Mouse (Mus musculus): Measurements from ENCODE around the gene Clptm1. TPM values are rescaled to one million over a fixed set of nuclear protein-coding genes. Genes with fewer than 3 reads are reported as not detected.
A peak's percentile ranks its signal among the peaks of the same experiment; 100 is the strongest.

The Clptm1 gene
- polyA plus RNA-seq, 1 experiment from 2014 or later, result 147 TPM

GRCm38 (mm10) chr7:19675824-19676223, 11.0 kb upstream of the Clptm1 start:
- Histone ChIP-seq H3K4me1 (ENCODE audit: control insufficient read depth, insufficient read depth, low read length) (no peaks in the 10 kb centered on the region), H3K9me3 (ENCODE audit: control insufficient read depth, low read length) (no peaks in the 10 kb centered on the region), H3K4me3 (ENCODE audit: low read depth, low read length) (no peak overlapping the region), H3K9ac (replicated peaks; ENCODE audit: low read depth, low read length) (no peak overlapping the region), H3K27me3 (ENCODE audit: control insufficient read depth, insufficient read depth, low read length) (no peaks in the 10 kb centered on the region), H3K4me2 (ENCODE audit: low read depth, low read length) (no peak overlapping the region), H3K27ac (ENCODE audit: low read depth, low read length) (no peak overlapping the region), H3K36me3 (ENCODE audit: control insufficient read depth, insufficient read depth, low read length) (no peaks in the 10 kb centered on the region)
- WGBS, result 85% methylated on average over 10 of the region's 10 CpGs
- no peak for ATAC-seq (ENCODE audit: low read depth)

GRCm38 (mm10) chr7:19673083-19673699, 8.4 kb upstream of the Clptm1 start:
- Histone ChIP-seq H3K4me2 (ENCODE audit: low read depth, low read length) (no peak overlapping the region), H3K4me3 (ENCODE audit: low read depth, low read length) (no peak overlapping the region), H3K36me3 (ENCODE audit: control insufficient read depth, insufficient read depth, low read length) (no peaks in the 10 kb centered on the region), H3K27ac (ENCODE audit: low read depth, low read length) (no peak overlapping the region), H3K27me3 (ENCODE audit: control insufficient read depth, insufficient read depth, low read length) (no peaks in the 10 kb centered on the region), H3K9ac (replicated peaks; ENCODE audit: low read depth, low read length) (no peak overlapping the region), H3K9me3 (ENCODE audit: control insufficient read depth, low read length) (no peaks in the 10 kb centered on the region), H3K4me1 (ENCODE audit: control insufficient read depth, insufficient read depth, low read length) (no peaks in the 10 kb centered on the region)
- 65% methylated on average over 13 of the region's 14 CpGs for WGBS
- no peak for ATAC-seq (ENCODE audit: low read depth)

- no peaks in the 10 kb centered on the region for H3K27me3 ChIP-seq (ENCODE audit: control insufficient read depth, insufficient read depth, low read length)
- no peak overlapping the region for H3K27ac ChIP-seq (ENCODE audit: low read depth, low read length)
- H3K4me2 ChIP-seq (ENCODE audit: low read depth, low read length), result no peak overlapping the region
- ATAC-seq (ENCODE audit: low read depth), result no peak
- no peaks in the 10 kb centered on the region for H3K9me3 ChIP-seq (ENCODE audit: control insufficient read depth, low read length)
- 67% methylated on average over 10 of the region's 10 CpGs for WGBS
- no peak overlapping the region for H3K4me3 ChIP-seq (ENCODE audit: low read depth, low read length)
- no peaks in the 10 kb centered on the region for H3K36me3 ChIP-seq (ENCODE audit: control insufficient read depth, insufficient read depth, low read length)
- H3K4me1 ChIP-seq (ENCODE audit: control insufficient read depth, insufficient read depth, low read length), result no peaks in the 10 kb centered on the region
- no peak overlapping the region for H3K9ac ChIP-seq (replicated peaks; ENCODE audit: low read depth, low read length)
Measured at GRCm38 (mm10) chr7:19671511-19671910, 6.7 kb upstream of the Clptm1 start.

GRCm38 (mm10) chr7:19668947-19669721, 4.3 kb upstream of the Clptm1 start:
- Histone ChIP-seq H3K4me3 (ENCODE audit: low read depth, low read length) (no peak overlapping the region), H3K9me3 (ENCODE audit: control insufficient read depth, low read length) (no peaks in the 10 kb centered on the region), H3K36me3 (ENCODE audit: control insufficient read depth, insufficient read depth, low read length) (no peaks in the 10 kb centered on the region), H3K27ac (ENCODE audit: low read depth, low read length) (peak overlapping the region; percentile 64), H3K4me2 (ENCODE audit: low read depth, low read length) (peak overlapping the region; percentile 11; the same call in 1 of the 2 replicates), H3K9ac (replicated peaks; ENCODE audit: low read depth, low read length) (0 out of 2 replicates have a peak overlapping the region, but pooled peaks have one; percentile 7), H3K4me1 (ENCODE audit: control insufficient read depth, insufficient read depth, low read length) (peaks cover 2% of the 10 kb centered on the region), H3K27me3 (ENCODE audit: control insufficient read depth, insufficient read depth, low read length) (no peaks in the 10 kb centered on the region)
- 7% methylated on average over 10 of the region's 10 CpGs for WGBS
- ATAC-seq (ENCODE audit: low read depth), result peak; percentile 62

GRCm38 (mm10) chr7:19667434-19667833, 2.6 kb upstream of the Clptm1 start:
- H3K9me3 ChIP-seq (ENCODE audit: control insufficient read depth, low read length), result no peaks in the 10 kb centered on the region
- H3K4me1 ChIP-seq (ENCODE audit: control insufficient read depth, insufficient read depth, low read length), result peaks cover 16% of the 10 kb centered on the region
- no peak for ATAC-seq (ENCODE audit: low read depth)
- no peak overlapping the region for H3K9ac ChIP-seq (replicated peaks; ENCODE audit: low read depth, low read length)
- H3K4me2 ChIP-seq (ENCODE audit: low read depth, low read length), result no peak overlapping the region
- no peaks in the 10 kb centered on the region for H3K27me3 ChIP-seq (ENCODE audit: control insufficient read depth, insufficient read depth, low read length)
- no peak overlapping the region for H3K4me3 ChIP-seq (ENCODE audit: low read depth, low read length)
- 88% methylated on average over 2 of the region's 2 CpGs for WGBS
- no peak overlapping the region for H3K27ac ChIP-seq (ENCODE audit: low read depth, low read length)
- no peaks in the 10 kb centered on the region for H3K36me3 ChIP-seq (ENCODE audit: control insufficient read depth, insufficient read depth, low read length)

GRCm38 (mm10) chr7:19666750-19667149, 1.9 kb upstream of the Clptm1 start:
- no peak overlapping the region for H3K4me3 ChIP-seq (ENCODE audit: low read depth, low read length)
- H3K9ac ChIP-seq (replicated peaks; ENCODE audit: low read depth, low read length), result no peak overlapping the region
- H3K36me3 ChIP-seq (ENCODE audit: control insufficient read depth, insufficient read depth, low read length), result no peaks in the 10 kb centered on the region
- no peak overlapping the region for H3K4me2 ChIP-seq (ENCODE audit: low read depth, low read length)
- no peak for ATAC-seq (ENCODE audit: low read depth)
- peaks cover 16% of the 10 kb centered on the region for H3K4me1 ChIP-seq (ENCODE audit: control insufficient read depth, insufficient read depth, low read length)
- 63% methylated on average over 3 of the region's 3 CpGs for WGBS
- no peaks in the 10 kb centered on the region for H3K27me3 ChIP-seq (ENCODE audit: control insufficient read depth, insufficient read depth, low read length)
- H3K9me3 ChIP-seq (ENCODE audit: control insufficient read depth, low read length), result no peaks in the 10 kb centered on the region
- no peak overlapping the region for H3K27ac ChIP-seq (ENCODE audit: low read depth, low read length)

- under 1% methylated on average over 36 of the region's 37 CpGs for WGBS
- Histone ChIP-seq H3K4me3 (ENCODE audit: low read depth, low read length) (peak overlapping the region; percentile 99), H3K36me3 (ENCODE audit: control insufficient read depth, insufficient read depth, low read length) (no peaks in the 10 kb centered on the region), H3K27me3 (ENCODE audit: control insufficient read depth, insufficient read depth, low read length) (no peaks in the 10 kb centered on the region), H3K9ac (replicated peaks; ENCODE audit: low read depth, low read length) (peak overlapping the region; percentile 94), H3K9me3 (ENCODE audit: control insufficient read depth, low read length) (no peaks in the 10 kb centered on the region), H3K4me1 (ENCODE audit: control insufficient read depth, insufficient read depth, low read length) (peaks cover 16% of the 10 kb centered on the region), H3K4me2 (ENCODE audit: low read depth, low read length) (peak overlapping the region; percentile 90), H3K27ac (ENCODE audit: low read depth, low read length) (peak overlapping the region; percentile 91)
- peak; percentile 59 for ATAC-seq (ENCODE audit: low read depth)
Measured at GRCm38 (mm10) chr7:19664455-19664954, 328 bp downstream of the Clptm1 start.

- WGBS, result 20% methylated on average over 8 of the region's 8 CpGs
- H3K27me3 ChIP-seq (ENCODE audit: control insufficient read depth, insufficient read depth, low read length), result no peaks in the 10 kb centered on the region
- peak overlapping the region; percentile 90 for H3K4me2 ChIP-seq (ENCODE audit: low read depth, low read length)
- H3K4me3 ChIP-seq (ENCODE audit: low read depth, low read length), result peak overlapping the region; percentile 99
- H3K27ac ChIP-seq (ENCODE audit: low read depth, low read length), result no peak overlapping the region
- no peaks in the 10 kb centered on the region for H3K36me3 ChIP-seq (ENCODE audit: control insufficient read depth, insufficient read depth, low read length)
- peaks cover 16% of the 10 kb centered on the region for H3K4me1 ChIP-seq (ENCODE audit: control insufficient read depth, insufficient read depth, low read length)
- ATAC-seq (ENCODE audit: low read depth), result peak; percentile 6
- H3K9ac ChIP-seq (replicated peaks; ENCODE audit: low read depth, low read length), result peak overlapping the region; percentile 94
- H3K9me3 ChIP-seq (ENCODE audit: control insufficient read depth, low read length), result no peaks in the 10 kb centered on the region
Measured at GRCm38 (mm10) chr7:19663940-19664339, 893 bp downstream of the Clptm1 start.

GRCm38 (mm10) chr7:19652614-19653013, 12.2 kb downstream of the Clptm1 start:
- H3K27me3 ChIP-seq (ENCODE audit: control insufficient read depth, insufficient read depth, low read length), result no peaks in the 10 kb centered on the region
- no peak overlapping the region for H3K27ac ChIP-seq (ENCODE audit: low read depth, low read length)
- H3K9me3 ChIP-seq (ENCODE audit: control insufficient read depth, low read length), result no peaks in the 10 kb centered on the region
- 98% methylated on average over 2 of the region's 2 CpGs for WGBS
- ATAC-seq (ENCODE audit: low read depth), result no peak
- H3K4me1 ChIP-seq (ENCODE audit: control insufficient read depth, insufficient read depth, low read length), result no peaks in the 10 kb centered on the region
- H3K36me3 ChIP-seq (ENCODE audit: control insufficient read depth, insufficient read depth, low read length), result peaks cover 36% of the 10 kb centered on the region
- no peak overlapping the region for H3K4me3 ChIP-seq (ENCODE audit: low read depth, low read length)
- no peak overlapping the region for H3K4me2 ChIP-seq (ENCODE audit: low read depth, low read length)
- H3K9ac ChIP-seq (replicated peaks; ENCODE audit: low read depth, low read length), result no peak overlapping the region

Measured in neural tube, embryonic 14.5 days (tissue).